Mouse (Mus musculus) embryonic fibroblast, embryonic 13.5 days (primary cell): ENCODE measurements around the gene Rpsa.

Experiments
- CTCF ChIP-seq: IDR thresholded peaks from 2 replicates; pipeline ENCODE4 v1.5.1; 2011; ENCODE audit warnings: mild to moderate bottlenecking, control low read depth, low read length, moderate library complexity, borderline replicate concordance; ENCODE audit not compliant: insufficient read depth
- POLR2A ChIP-seq: IDR thresholded peaks from 2 replicates; pipeline ENCODE4 v1.6.1; 2011; ENCODE audit warnings: low read depth, mild to moderate bottlenecking, control low read depth, low read length, moderate library complexity

DNA sequence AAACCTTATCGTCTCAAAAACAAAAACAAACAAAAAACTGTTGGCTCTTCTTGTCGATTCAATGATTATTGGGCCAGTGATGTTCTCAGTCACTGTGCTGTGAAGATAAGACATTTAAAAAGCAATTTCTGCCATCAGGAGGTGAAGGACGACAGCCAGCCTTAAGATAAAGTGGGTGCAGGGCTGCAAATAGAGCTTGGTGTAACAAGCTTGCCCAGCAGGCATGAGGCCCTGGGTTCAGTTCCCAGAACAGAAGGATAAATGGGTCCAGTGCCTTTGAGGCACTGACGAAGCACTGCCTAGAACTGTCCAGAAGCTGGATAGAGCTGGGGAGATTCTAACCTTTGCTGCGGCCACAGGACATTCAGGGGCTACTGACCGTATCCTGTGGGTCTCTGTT lies 15.0 kb upstream of the Rpsa start:
- no peak for TF ChIP-seq CTCF
- TF ChIP-seq POLR2A, result no peak
